Mouse (Mus musculus): ENCODE results near the gene Zfp108. TPM values are rescaled to one million over a fixed set of nuclear protein-coding genes. Genes with fewer than 3 reads are reported as not detected.

Gene Zfp108
- polyA plus RNA-seq, 2 experiments = 4.1 to 4.8 TPM

GRCm38 (mm10) chr7:24286916-24287315 is 32.3 kb downstream of the Zfp108 start:
- H3K4me2 ChIP-seq (replicated peaks; ENCODE audit: low read depth, low read length, severe bottlenecking) = no peak overlapping the region
- H3K27ac ChIP-seq (replicated peaks; ENCODE audit: low read depth, low read length) = no peak overlapping the region
- H3K27me3 ChIP-seq (ENCODE audit: control insufficient read depth, insufficient read depth, low read length) = no peaks in the 10 kb centered on the region
- no peak for DNase-seq (ENCODE audit: low spot score)
- H3K4me3 ChIP-seq (replicated peaks; ENCODE audit: low read length) = no peak overlapping the region
- peaks cover 4% of the 10 kb centered on the region for H3K9me3 ChIP-seq (ENCODE audit: control insufficient read depth, low read length)
- H3K9ac ChIP-seq (ENCODE audit: low read depth, low read length, severe bottlenecking) = no peak overlapping the region
- H3K36me3 ChIP-seq (ENCODE audit: control insufficient read depth, insufficient read depth, low read length) = peaks cover 28% of the 10 kb centered on the region
- 76% methylated on average over 4 of the region's 4 CpGs for WGBS
- no peak for ATAC-seq (ENCODE audit: low FRiP score, low read depth)
- no peak for TF ChIP-seq POLR2A (IDR thresholded peaks at IDR 0.05; ENCODE audit: borderline replicate concordance, extremely low read depth, insufficient read depth, insufficient read length)
- no peaks in the 10 kb centered on the region for H3K4me1 ChIP-seq (ENCODE audit: control insufficient read depth, insufficient read depth, low read length)

GRCm38 (mm10) chr7:24287670-24288069 is 33.1 kb downstream of the Zfp108 start:
- ATAC-seq (ENCODE audit: low FRiP score, low read depth) (no peak), DNase-seq (ENCODE audit: low spot score) (no peak)
- H3K9ac ChIP-seq (ENCODE audit: low read depth, low read length, severe bottlenecking) = no peak overlapping the region
- WGBS = 83% methylated on average over 5 of the region's 5 CpGs
- peaks cover 4% of the 10 kb centered on the region for H3K9me3 ChIP-seq (ENCODE audit: control insufficient read depth, low read length)
- peaks cover 36% of the 10 kb centered on the region for H3K36me3 ChIP-seq (ENCODE audit: control insufficient read depth, insufficient read depth, low read length)
- H3K27me3 ChIP-seq (ENCODE audit: control insufficient read depth, insufficient read depth, low read length) = no peaks in the 10 kb centered on the region
- H3K4me3 ChIP-seq (replicated peaks; ENCODE audit: low read length) = no peak overlapping the region
- H3K27ac ChIP-seq (replicated peaks; ENCODE audit: low read depth, low read length) = no peak overlapping the region
- no peak overlapping the region for H3K4me2 ChIP-seq (replicated peaks; ENCODE audit: low read depth, low read length, severe bottlenecking)
- no peak for TF ChIP-seq POLR2A (IDR thresholded peaks at IDR 0.05; ENCODE audit: borderline replicate concordance, extremely low read depth, insufficient read depth, insufficient read length)
- H3K4me1 ChIP-seq (ENCODE audit: control insufficient read depth, insufficient read depth, low read length) = no peaks in the 10 kb centered on the region

- 87% methylated on average over 6 of the region's 6 CpGs for WGBS
- peaks cover 44% of the 10 kb centered on the region for H3K36me3 ChIP-seq (ENCODE audit: control insufficient read depth, insufficient read depth, low read length)
Observed at GRCm38 (mm10) chr7:24288512-24288911, 33.9 kb downstream of the Zfp108 start.

GRCm38 (mm10) chr7:24290106-24290693 is 35.6 kb downstream of the Zfp108 start:
- Histone ChIP-seq H3K27ac (replicated peaks; ENCODE audit: low read depth, low read length) (no peak overlapping the region), H3K27me3 (ENCODE audit: control insufficient read depth, insufficient read depth, low read length) (no peaks in the 10 kb centered on the region), H3K36me3 (ENCODE audit: control insufficient read depth, insufficient read depth, low read length) (peaks cover 61% of the 10 kb centered on the region), H3K4me1 (ENCODE audit: control insufficient read depth, insufficient read depth, low read length) (no peaks in the 10 kb centered on the region), H3K9me3 (ENCODE audit: control insufficient read depth, low read length) (peaks cover 4% of the 10 kb centered on the region), H3K4me3 (replicated peaks; ENCODE audit: low read length) (no peak overlapping the region), H3K4me2 (replicated peaks; ENCODE audit: low read depth, low read length, severe bottlenecking) (no peak overlapping the region), H3K9ac (ENCODE audit: low read depth, low read length, severe bottlenecking) (no peak overlapping the region)
- ATAC-seq (ENCODE audit: low FRiP score, low read depth) (no peak), DNase-seq (ENCODE audit: low spot score) (no peak)
- no peak for TF ChIP-seq POLR2A (IDR thresholded peaks at IDR 0.05; ENCODE audit: borderline replicate concordance, extremely low read depth, insufficient read depth, insufficient read length)
- 95% methylated on average over 4 of the region's 4 CpGs for WGBS

More at GRCm38 (mm10) chr7:24288512-24288911, 33.9 kb downstream of the Zfp108 start:
- Histone ChIP-seq H3K4me1 (ENCODE audit: control insufficient read depth, insufficient read depth, low read length) (no peaks in the 10 kb centered on the region), H3K27ac (replicated peaks; ENCODE audit: low read depth, low read length) (no peak overlapping the region), H3K9ac (ENCODE audit: low read depth, low read length, severe bottlenecking) (no peak overlapping the region), H3K27me3 (ENCODE audit: control insufficient read depth, insufficient read depth, low read length) (no peaks in the 10 kb centered on the region), H3K9me3 (ENCODE audit: control insufficient read depth, low read length) (peaks cover 4% of the 10 kb centered on the region), H3K4me3 (replicated peaks; ENCODE audit: low read length) (no peak overlapping the region), H3K4me2 (replicated peaks; ENCODE audit: low read depth, low read length, severe bottlenecking) (no peak overlapping the region)
- DNase-seq (ENCODE audit: low spot score) (no peak), ATAC-seq (ENCODE audit: low FRiP score, low read depth) (no peak)
- TF ChIP-seq POLR2A (IDR thresholded peaks at IDR 0.05; ENCODE audit: borderline replicate concordance, extremely low read depth, insufficient read depth, insufficient read length) = no peak

- ATAC-seq (ENCODE audit: low FRiP score, low read depth) (no peak), DNase-seq (ENCODE audit: low spot score) (no peak)
- Histone ChIP-seq H3K27me3 (ENCODE audit: control insufficient read depth, insufficient read depth, low read length) (no peaks in the 10 kb centered on the region), H3K9ac (ENCODE audit: low read depth, low read length, severe bottlenecking) (no peak overlapping the region), H3K9me3 (ENCODE audit: control insufficient read depth, low read length) (peaks cover 4% of the 10 kb centered on the region), H3K36me3 (ENCODE audit: control insufficient read depth, insufficient read depth, low read length) (peaks cover 74% of the 10 kb centered on the region), H3K4me3 (replicated peaks; ENCODE audit: low read length) (no peak overlapping the region), H3K4me1 (ENCODE audit: control insufficient read depth, insufficient read depth, low read length) (no peaks in the 10 kb centered on the region), H3K27ac (replicated peaks; ENCODE audit: low read depth, low read length) (no peak overlapping the region), H3K4me2 (replicated peaks; ENCODE audit: low read depth, low read length, severe bottlenecking) (no peak overlapping the region)
- TF ChIP-seq POLR2A (IDR thresholded peaks at IDR 0.05; ENCODE audit: borderline replicate concordance, extremely low read depth, insufficient read depth, insufficient read length) = no peak
- WGBS = 93% methylated on average over 27 of the region's 27 CpGs
Observed at GRCm38 (mm10) chr7:24291387-24292090, 36.9 kb downstream of the Zfp108 start.
